Mouse (Mus musculus) splenic B cell, adult 2 months (primary cell): ENCODE data around the gene Spcs3.

Experiments used
- DNase-seq: peaks from one replicate; pipeline ENCODE4 v3.0.0-alpha.2; 2011; ENCODE audit warnings: low read depth, low spot score
- H3K27me3 ChIP-seq: 2 replicates; pipeline ENCODE4 v1.6.1; 2012; ENCODE audit warnings: mild to moderate bottlenecking, low read length, moderate library complexity, mixed read lengths; ENCODE audit not compliant: control insufficient read depth, poor library complexity, insufficient read depth, severe bottlenecking
- H3K36me3 ChIP-seq: 2 replicates; pipeline ENCODE4 v1.6.1; 2012; ENCODE audit warnings: mild to moderate bottlenecking, low read length, moderate library complexity, mixed read lengths; ENCODE audit not compliant: control insufficient read depth, poor library complexity, insufficient read depth, severe bottlenecking

Gene Spcs3

GRCm38 (mm10) chr8:54529382-54530296 is at the start of gene Spcs3, which contains the start of gene Asb5:
TSS of gene Spcs3 (minus strand) at chr8:54529998.
TSS of gene Asb5 (plus strand) at chr8:54529580.
- Histone ChIP-seq H3K36me3 (0 out of 2 replicates have a peak, but pooled peaks cover 2% of the 10 kb centered on the region), H3K27me3 (no peaks in the 10 kb centered on the region)
- peak; percentile 97 for DNase-seq

GRCm38 (mm10) chr8:54570618-54571609 is 41.1 kb upstream of the Spcs3 start:
- Histone ChIP-seq H3K27me3 (no peaks in the 10 kb centered on the region), H3K36me3 (no peaks in the 10 kb centered on the region)
- no peak for DNase-seq

- no peaks in the 10 kb centered on the region for H3K27me3 ChIP-seq
- H3K36me3 ChIP-seq: no peaks in the 10 kb centered on the region
- no peak for DNase-seq
Observed at GRCm38 (mm10) chr8:54567168-54567567, 37.4 kb upstream of the Spcs3 start.

- Histone ChIP-seq H3K27me3 (no peaks in the 10 kb centered on the region), H3K36me3 (no peaks in the 10 kb centered on the region)
- no peak for DNase-seq
Observed at GRCm38 (mm10) chr8:54565603-54566260, 35.9 kb upstream of the Spcs3 start.

- H3K36me3 ChIP-seq: no peaks in the 10 kb centered on the region
- H3K27me3 ChIP-seq: no peaks in the 10 kb centered on the region
- no peak for DNase-seq
Observed at GRCm38 (mm10) chr8:54565181-54565580, 35.4 kb upstream of the Spcs3 start.

- no peaks in the 10 kb centered on the region for H3K36me3 ChIP-seq
- DNase-seq: peak; percentile 43
Observed at GRCm38 (mm10) chr8:54562137-54562536, 32.3 kb upstream of the Spcs3 start.

GRCm38 (mm10) chr8:54554921-54555320 is 25.1 kb upstream of the Spcs3 start:
- DNase-seq: no peak
- H3K36me3 ChIP-seq: no peaks in the 10 kb centered on the region
- H3K27me3 ChIP-seq: no peaks in the 10 kb centered on the region

More at GRCm38 (mm10) chr8:54562137-54562536, 32.3 kb upstream of the Spcs3 start:
- no peaks in the 10 kb centered on the region for H3K27me3 ChIP-seq

GRCm38 (mm10) chr8:54550026-54550574 is 20.3 kb upstream of the Spcs3 start:
- Histone ChIP-seq H3K36me3 (no peaks in the 10 kb centered on the region), H3K27me3 (no peaks in the 10 kb centered on the region)
- DNase-seq: no peak

GRCm38 (mm10) chr8:54548383-54548782 is 18.6 kb upstream of the Spcs3 start:
- no peaks in the 10 kb centered on the region for H3K36me3 ChIP-seq
- DNase-seq: no peak
- H3K27me3 ChIP-seq: no peaks in the 10 kb centered on the region

GRCm38 (mm10) chr8:54541331-54541730 is 11.5 kb upstream of the Spcs3 start:
- H3K27me3 ChIP-seq: no peaks in the 10 kb centered on the region
- DNase-seq: no peak
- H3K36me3 ChIP-seq: no peaks in the 10 kb centered on the region

GRCm38 (mm10) chr8:54537285-54537684 is 7.5 kb upstream of the Spcs3 start:
- Histone ChIP-seq H3K27me3 (no peaks in the 10 kb centered on the region), H3K36me3 (no peaks in the 10 kb centered on the region)
- DNase-seq: peak; percentile 25

- Histone ChIP-seq H3K36me3 (no peaks in the 10 kb centered on the region), H3K27me3 (no peaks in the 10 kb centered on the region)
- DNase-seq: no peak
Observed at GRCm38 (mm10) chr8:54535172-54535571, 5.4 kb upstream of the Spcs3 start.

- no peaks in the 10 kb centered on the region for H3K27me3 ChIP-seq
- peaks cover 8% of the 10 kb centered on the region for H3K36me3 ChIP-seq
- DNase-seq: no peak
Observed at GRCm38 (mm10) chr8:54528571-54528970, 1.2 kb downstream of the Spcs3 start.

- H3K27me3 ChIP-seq: no peaks in the 10 kb centered on the region
Observed at GRCm38 (mm10) chr8:54526700-54527099, 3.1 kb downstream of the Spcs3 start.

More at GRCm38 (mm10) chr8:54526700-54527099, 3.1 kb downstream of the Spcs3 start:
- no peak for DNase-seq
- peaks cover 13% of the 10 kb centered on the region for H3K36me3 ChIP-seq
